Mouse (Mus musculus): ENCODE data around the gene Tagap1.
"Not testable (repeated sequence)": the region's sequence is repeated elsewhere in the genome, so short reads cannot be mapped to it uniquely, and the experiment has no call there.

Gene Tagap1

GRCm38 (mm10) chr17:6962339-6962738 lies 1.4 kb upstream of the Tagap1 start:
- not testable (repeated sequence) for DNase-seq (ENCODE audit: low read depth)

- DNase-seq (ENCODE audit: low read depth) = not testable (repeated sequence)
Measured at GRCm38 (mm10) chr17:6961181-6962000, 435 bp upstream of the Tagap1 start.

- DNase-seq (ENCODE audit: low read depth) = not testable (repeated sequence)
Measured at GRCm38 (mm10) chr17:6960349-6960748, 607 bp downstream of the Tagap1 start.

GRCm38 (mm10) chr17:6959543-6960259 lies 1.3 kb downstream of the Tagap1 start:
- DNase-seq (ENCODE audit: low read depth) = not testable (repeated sequence)

- not testable (repeated sequence) for DNase-seq (ENCODE audit: low read depth)
Measured at GRCm38 (mm10) chr17:6958881-6959280, 2.1 kb downstream of the Tagap1 start.

- DNase-seq (ENCODE audit: low read depth) = not testable (repeated sequence)
Measured at GRCm38 (mm10) chr17:6948769-6949228, 12.2 kb downstream of the Tagap1 start.

GRCm38 (mm10) chr17:6947984-6948768 lies 12.8 kb downstream of the Tagap1 start, which contains the start of gene Rsph3b:
TSS of gene Rsph3b (minus strand) at chr17:6948682.
- DNase-seq (ENCODE audit: low read depth) = peak; percentile 30

GRCm38 (mm10) chr17:6947637-6947983 lies 13.3 kb downstream of the Tagap1 start:
- not testable (repeated sequence) for DNase-seq (ENCODE audit: low read depth)

- DNase-seq (ENCODE audit: low read depth) = not testable (repeated sequence)
Measured at GRCm38 (mm10) chr17:6942560-6942959, 18.4 kb downstream of the Tagap1 start.

- not testable (repeated sequence) for DNase-seq (ENCODE audit: low read depth)
Measured at GRCm38 (mm10) chr17:6931625-6932024, 29.3 kb downstream of the Tagap1 start.

GRCm38 (mm10) chr17:6920351-6920894 lies 40.5 kb downstream of the Tagap1 start:
- not testable (repeated sequence) for DNase-seq (ENCODE audit: low read depth)

- not testable (repeated sequence) for DNase-seq (ENCODE audit: low read depth)
Measured at GRCm38 (mm10) chr17:6919388-6919787, 41.6 kb downstream of the Tagap1 start.

GRCm38 (mm10) chr17:6915282-6915681 lies 45.7 kb downstream of the Tagap1 start:
- DNase-seq (ENCODE audit: low read depth) = not testable (repeated sequence)

- DNase-seq (ENCODE audit: low read depth) = not testable (repeated sequence)
Measured at GRCm38 (mm10) chr17:6914066-6914465, 46.9 kb downstream of the Tagap1 start.

Data from c-Kit-positive CD71-negative TER-119-negative erythroid progenitor cells, embryonic 14.5 days (primary cell).